Mouse (Mus musculus) MEL (cell line): ENCODE data around the gene Scyl2. TPM values are rescaled to one million over a fixed set of nuclear protein-coding genes. Genes with fewer than 3 reads are reported as not detected.
"Not testable (repeated sequence)": the region's sequence is repeated elsewhere in the genome, so short reads cannot be mapped to it uniquely, and the experiment has no call there.

Experiments used
- DNase-seq: peaks from one replicate; pipeline ENCODE4 v3.0.0; 2011; ENCODE audit warnings: low read depth, low spot score
- H3K27ac ChIP-seq: 2 replicates; pipeline ENCODE4 v1.5.1; 2012; ENCODE audit warnings: low read depth, mild to moderate bottlenecking, control low read depth, low read length, moderate library complexity; ENCODE audit not compliant: control insufficient read depth
- H3K27me3 ChIP-seq, 2 experiments: fragments of 150-350 bp in 1 of 2; sonication (generic) in 1 of 2; 2 replicates each; pipeline ENCODE4 v1.6.1; 2012; ENCODE audit warnings: low read length in 2 of 2, mild to moderate bottlenecking in 2 of 2, improper control_type of control experiment in 1 of 2, moderate library complexity in 1 of 2; ENCODE audit not compliant: insufficient read depth in 2 of 2, control insufficient read depth in 1 of 2
- H3K36me3 ChIP-seq, 2 experiments: 2 replicates each; pipeline ENCODE4 v1.6.1; 2012 to 2014; ENCODE audit warnings: low read length in 2 of 2, improper control_type of control experiment in 1 of 2, inconsistent platforms in 1 of 2, mild to moderate bottlenecking in 1 of 2; ENCODE audit not compliant: insufficient read depth in 2 of 2, control insufficient read depth in 1 of 2
- H3K4me1 ChIP-seq, 2 experiments: fragments of 150-350 bp in 1 of 2; sonication (generic) in 1 of 2; 2 replicates each; pipeline ENCODE4 v1.6.1; 2012; ENCODE audit warnings: low read length in 2 of 2, improper control_type of control experiment in 1 of 2, mild to moderate bottlenecking in 1 of 2; ENCODE audit not compliant: insufficient read depth in 2 of 2, control insufficient read depth in 1 of 2
- H3K4me3 ChIP-seq, 2 experiments: fragments of 150-350 bp in 1 of 2; sonication (generic) in 1 of 2; 2 replicates each; pipeline ENCODE4 v1.5.1; 2012; ENCODE audit warnings: low read depth in 2 of 2, low read length in 2 of 2, mild to moderate bottlenecking in 2 of 2, moderate library complexity in 2 of 2, control low read depth in 1 of 2, improper control_type of control experiment in 1 of 2; ENCODE audit not compliant: control insufficient read depth in 1 of 2, insufficient read depth in 1 of 2
- H3K79me2 ChIP-seq: 2 replicates; pipeline ENCODE4 v1.6.1; 2012; ENCODE audit warnings: mild to moderate bottlenecking, low read length, moderate library complexity; ENCODE audit not compliant: control insufficient read depth, poor library complexity, insufficient read depth
- H3K9ac ChIP-seq: 2 replicates; pipeline ENCODE4 v1.6.1; 2012; ENCODE audit warnings: low read depth, mild to moderate bottlenecking, control low read depth, low read length, moderate library complexity; ENCODE audit not compliant: control insufficient read depth, poor library complexity, severe bottlenecking
- H3K9me3 ChIP-seq: fragments of 150-350 bp; sonication (generic); replicated peaks from 2 replicates; pipeline ENCODE4 v1.6.1; 2012; ENCODE audit warnings: mild to moderate bottlenecking, low read length, improper control_type of control experiment, moderate library complexity; ENCODE audit not compliant: insufficient read depth
- CTCF ChIP-seq, 3 experiments: IDR thresholded peaks in 2 of 3; conservative IDR thresholded peaks in 1 of 3; 2 replicates each; pipeline ENCODE4 v1.5.1; 2011 to 2012; ENCODE audit warnings: low read length in 3 of 3, low read depth in 2 of 3, mild to moderate bottlenecking in 2 of 3, improper control_type of control experiment in 1 of 3, inconsistent platforms in 1 of 3, mixed read lengths in 1 of 3, moderate library complexity in 1 of 3; ENCODE audit not compliant: control insufficient read depth in 1 of 3, insufficient read depth in 1 of 3, poor library complexity in 1 of 3, severe bottlenecking in 1 of 3
- EP300 ChIP-seq, 2 experiments: IDR thresholded peaks; 2 replicates each; pipeline ENCODE4 v1.6.1; 2011; ENCODE audit warnings: improper control_type of control experiment in 2 of 2, low read length in 2 of 2, low read depth in 1 of 2, mild to moderate bottlenecking in 1 of 2
- HCFC1 ChIP-seq: IDR thresholded peaks from 2 replicates; pipeline ENCODE4 v1.6.1; 2012; ENCODE audit warnings: low read depth, mild to moderate bottlenecking, inconsistent platforms, low read length, improper control_type of control experiment, moderate library complexity
- MYC ChIP-seq: IDR thresholded peaks from 2 replicates; pipeline ENCODE4 v1.6.1; 2011; ENCODE audit warnings: low read depth, mild to moderate bottlenecking, low read length, improper control_type of control experiment, moderate library complexity
- RAD21 ChIP-seq: IDR thresholded peaks from 2 replicates; pipeline ENCODE4 v1.6.1; 2011; ENCODE audit warnings: mild to moderate bottlenecking, low read depth, low read length, improper control_type of control experiment
- RCOR1 ChIP-seq: IDR thresholded peaks from 2 replicates; pipeline ENCODE4 v1.6.1; 2012; ENCODE audit warnings: low read depth, mild to moderate bottlenecking, inconsistent platforms, low read length, improper control_type of control experiment
- SMC3 ChIP-seq: IDR thresholded peaks from 2 replicates; pipeline ENCODE4 v1.6.1; 2011; ENCODE audit warnings: low read depth, low read length, improper control_type of control experiment
- TAL1 ChIP-seq: IDR thresholded peaks from 2 replicates; pipeline ENCODE4 v1.6.1; 2012; ENCODE audit warnings: mild to moderate bottlenecking, inconsistent platforms, low read length, moderate library complexity, mixed read lengths
- TBP ChIP-seq: IDR thresholded peaks from 2 replicates; pipeline ENCODE4 v1.8.0; 2011; ENCODE audit warnings: low read depth, low read length, improper control_type of control experiment
- ZC3H11A ChIP-seq: IDR thresholded peaks from 2 replicates; pipeline ENCODE4 v1.6.1; 2012; ENCODE audit warnings: low read depth, mild to moderate bottlenecking, inconsistent platforms, low read length, improper control_type of control experiment
- ZKSCAN1 ChIP-seq: IDR thresholded peaks from 2 replicates; pipeline ENCODE4 v1.6.1; 2012; ENCODE audit warnings: low read depth, mild to moderate bottlenecking, inconsistent platforms, low read length, improper control_type of control experiment, moderate library complexity
- ZMIZ1 ChIP-seq: IDR thresholded peaks from 2 replicates; pipeline ENCODE4 v1.6.1; 2012; ENCODE audit warnings: low read depth, mild to moderate bottlenecking, inconsistent platforms, low read length, improper control_type of control experiment, moderate library complexity
- ZNF384 ChIP-seq: IDR thresholded peaks from 2 replicates; pipeline ENCODE4 v1.6.1; 2012; ENCODE audit warnings: low read depth, mild to moderate bottlenecking, inconsistent platforms, low read length, improper control_type of control experiment
- polyA plus RNA-seq, 2 experiments: library from polyadenylated mRNA; stranded (reverse) in 1 of 2; unstranded in 1 of 2; fragments of >175 nt in 1 of 2; fragments of >200 nt in 1 of 2; gene quantifications; 2 replicates each; pipeline versions ENCODE4 v1.2.1 to v1.2.4; 2012; ENCODE audit warnings: low replicate concordance in 2 of 2, low read depth in 1 of 2; ENCODE audit not compliant: insufficient read length in 2 of 2, insufficient read depth in 1 of 2, missing spikeins in 1 of 2
- total RNA-seq: library from RNA; depleted of rRNA; stranded (reverse); fragments of 300-350 nt; gene quantifications from 2 replicates; pipeline ENCODE4 v1.2.3, GENCODE M21; 2012

The Scyl2 gene
- total and polyA plus RNA-seq, 3 experiments = 19.8 to 27.9 TPM; not detected in 1

DNA sequence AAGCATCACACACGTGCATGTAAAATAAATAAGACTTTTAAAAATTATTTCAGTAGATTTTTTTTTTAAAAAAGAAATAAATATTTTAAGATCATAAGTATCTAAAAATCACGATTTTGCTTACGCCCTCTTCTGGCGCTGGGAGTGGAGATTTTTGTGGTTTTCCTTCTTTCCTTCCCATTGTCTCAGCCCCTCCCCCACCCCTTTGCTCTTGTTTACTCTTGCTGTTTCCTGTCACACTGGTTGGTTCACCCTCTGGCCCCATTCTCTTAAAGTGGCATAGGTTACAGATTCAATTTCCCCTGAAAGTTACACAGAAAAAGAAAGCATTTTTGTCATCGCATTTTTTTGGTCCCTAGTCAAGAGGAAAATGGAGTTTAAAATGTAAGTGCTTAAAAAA is 17.0 kb upstream of the Scyl2 start:
- no peak overlapping the region for H3K9ac ChIP-seq
- no peaks in the 10 kb centered on the region; a peak in 1 of 4 replicates for H3K27me3 ChIP-seq
- no peak overlapping the region for H3K4me3 ChIP-seq
- no peaks in the 10 kb centered on the region for H3K79me2 ChIP-seq
- no peaks in the 10 kb centered on the region for H3K9me3 ChIP-seq
- H3K36me3 ChIP-seq = peaks cover 0 to 2% of the 10 kb centered on the region in 2 experiments; a peak in 2 of 4 replicates
- H3K27ac ChIP-seq = no peak overlapping the region
- DNase-seq = no peak
- no peaks in the 10 kb centered on the region; a peak in 2 of 4 replicates for H3K4me1 ChIP-seq
- no peak for TF ChIP-seq ZKSCAN1
- TF ChIP-seq ZMIZ1 = no peak
- no peak for TF ChIP-seq HCFC1
- TF ChIP-seq TAL1 = no peak

DNA sequence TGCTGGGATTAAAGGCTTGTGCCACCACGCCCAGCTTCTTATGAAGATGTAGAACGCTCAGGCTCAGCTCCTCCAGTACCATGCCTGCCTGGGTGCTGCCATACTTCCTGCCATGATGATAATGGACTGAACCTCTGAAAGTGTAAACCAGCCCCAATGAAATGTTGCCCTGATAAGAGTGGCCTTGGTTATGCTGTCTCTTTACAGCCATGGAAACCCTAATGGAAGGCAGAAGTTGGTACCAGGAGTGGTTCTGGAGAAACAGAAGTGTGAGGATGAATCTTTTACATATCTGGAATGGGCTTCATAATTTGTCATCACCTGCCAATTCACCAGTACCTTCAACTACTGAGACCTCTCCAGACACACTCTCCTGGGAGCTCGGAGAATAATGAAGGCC is 11.9 kb upstream of the Scyl2 start:
- Histone ChIP-seq H3K36me3 (peaks cover 0 to 19% of the 10 kb centered on the region in 2 experiments; a peak in 2 of 4 replicates), H3K27me3 (no peaks in the 10 kb centered on the region), H3K4me1 (peaks cover 7 to 9% of the 10 kb centered on the region in 2 experiments), H3K9me3 (no peaks in the 10 kb centered on the region), H3K79me2 (no peaks in the 10 kb centered on the region), H3K27ac (no peak overlapping the region), H3K4me3 (no peak overlapping the region), H3K9ac (no peak overlapping the region)
- 0 out of 4 replicates have a peak, but pooled peaks of 1 of the 2 experiments have one; percentile 10 for TF ChIP-seq EP300 (IDR thresholded peaks at IDR 0.05; ENCODE audit: low read depth in 1 of 2, low read length in 2 of 2)
- no peak for TF ChIP-seq TAL1
- 0 out of 2 replicates have a peak, but pooled peaks have one; percentile 43 for TF ChIP-seq ZNF384
- TF ChIP-seq MYC = 0 out of 2 replicates have a peak, but pooled peaks have one; percentile 15
- peak; percentile 60 for DNase-seq

DNA sequence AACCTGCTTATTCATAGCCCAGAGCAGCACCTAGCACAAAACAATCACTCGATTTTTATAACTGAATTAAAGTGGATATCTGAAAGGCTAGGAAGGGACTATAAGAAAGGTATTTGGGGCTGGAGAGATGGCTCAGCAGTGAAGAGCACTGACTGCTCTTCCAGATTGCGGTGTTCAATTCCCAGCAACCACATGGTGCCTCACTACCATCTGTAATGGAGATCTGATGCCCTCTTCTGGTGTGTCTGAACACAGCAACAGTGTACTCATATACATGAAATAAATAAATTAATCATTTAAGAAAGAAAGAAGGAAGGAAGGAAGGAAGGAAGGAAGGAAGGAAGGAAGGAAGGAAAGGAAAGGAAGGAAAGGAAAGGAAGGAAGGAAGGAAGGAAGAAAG is 10.2 kb upstream of the Scyl2 start:
- peak overlapping the region; percentile 67 for H3K9ac ChIP-seq
- TF ChIP-seq TBP (0 out of 2 replicates have a peak, but pooled peaks have one; percentile 32), CTCF (IDR thresholded peaks at IDR 0.05 in 2 of 3, conservative IDR thresholded peaks at IDR 0.05 in 1 of 3; ENCODE audit: control insufficient read depth in 1 of 3, insufficient read depth in 1 of 3, low read depth in 2 of 3, low read length in 3 of 3, poor library complexity in 1 of 3, severe bottlenecking in 1 of 3) (peak; percentile 32 to 48 (median 32); a peak in 5 of 6 replicates), ZC3H11A (peak; percentile 57), RAD21 (peak; percentile 52), MYC (peak; percentile 79), RCOR1 (peak; percentile 69), SMC3 (peak; percentile 46)
- TF ChIP-seq, all 39 proteins: peak for 7; not testable (repeated sequence) for 32
- H3K4me1 ChIP-seq, H3K9me3 ChIP-seq, H3K27me3 ChIP-seq, H3K79me2 ChIP-seq: not testable (repeated sequence)
- Histone ChIP-seq H3K27ac (peak overlapping the region; percentile 92), H3K36me3 (peaks cover 0 to 16% of the 10 kb centered on the region in 2 experiments; a peak in 2 of 4 replicates), H3K4me3 (peak overlapping the region; percentile 66 to 94)
- DNase-seq = peak; percentile 62
